Mouse (Mus musculus): ENCODE results near the gene Ccdc148. TPM values are rescaled to one million over a fixed set of nuclear protein-coding genes. Genes with fewer than 3 reads are reported as not detected.

Gene Ccdc148
- polyA plus RNA-seq, 1 experiment from 2014 or later, result 0.73 TPM

GRCm38 (mm10) chr2:58778986-58779495 is 381.4 kb downstream of the Ccdc148 start:
- no peak overlapping the region for H3K9ac ChIP-seq
- no peaks in the 10 kb centered on the region for H3K36me3 ChIP-seq
- no peak overlapping the region for H3K27ac ChIP-seq (ENCODE audit: poor library complexity, severe bottlenecking)
- no peaks in the 10 kb centered on the region for H3K4me1 ChIP-seq (replicated peaks)
- H3K9me3 ChIP-seq (replicated peaks), result no peaks in the 10 kb centered on the region
- ATAC-seq (ENCODE audit: insufficient number of reproducible peaks, low FRiP score), result no peak
- WGBS, result 69% methylated on average over 3 of the region's 3 CpGs
- no peak overlapping the region for H3K4me2 ChIP-seq
- no peak overlapping the region for H3K4me3 ChIP-seq
- H3K27me3 ChIP-seq (replicated peaks), result no peaks in the 10 kb centered on the region

GRCm38 (mm10) chr2:58773833-58774232 is 386.6 kb downstream of the Ccdc148 start:
- Histone ChIP-seq H3K4me2 (no peak overlapping the region), H3K4me3 (no peak overlapping the region), H3K9me3 (replicated peaks) (no peaks in the 10 kb centered on the region), H3K36me3 (no peaks in the 10 kb centered on the region), H3K9ac (no peak overlapping the region), H3K27me3 (replicated peaks) (no peaks in the 10 kb centered on the region; the same call in 1 of the 2 replicates), H3K27ac (ENCODE audit: poor library complexity, severe bottlenecking) (no peak overlapping the region), H3K4me1 (replicated peaks) (no peaks in the 10 kb centered on the region)
- ATAC-seq (ENCODE audit: insufficient number of reproducible peaks, low FRiP score), result no peak
- WGBS, result 85% methylated on average over 9 of the region's 9 CpGs

Other genes starting within 250 kb of the Ccdc148 start
- 30.6 and 34.5 TPM in 2 replicates for gene Pkp4, start 167 bp upstream of the Ccdc148 start, polyA plus RNA-seq (2016; fragmentation: Nextera tagmentation; extraction: Ambion mirVana)

Data from heart, embryonic 12.5 days (tissue).